Mouse (Mus musculus) mature B cell (primary cell): ENCODE results near the gene Hid1.

Source experiments
- in situ Hi-C: fragments of 300-500 bp; cut with MboI; formaldehyde crosslinking; loops from 2 replicates; pipeline ENCODE4 v1.14.3; 2019

Gene Hid1

GRCm38 (mm10) chr11:115374695-115375425 lies 7.3 kb upstream of the Hid1 start:
- in situ Hi-C loops = no loop called here

GRCm38 (mm10) chr11:115373805-115374694 lies 6.5 kb upstream of the Hid1 start:
- in situ Hi-C loops = no loop called here

- in situ Hi-C loops = no loop called here
These were observed 5.2 kb upstream of the Hid1 start for GRCm38 (mm10) chr11:115372737-115373136.

GRCm38 (mm10) chr11:115372015-115372414 lies 4.5 kb upstream of the Hid1 start:
- in situ Hi-C loops = no loop called here

- in situ Hi-C loops = no loop called here
These were observed 3.8 kb upstream of the Hid1 start for GRCm38 (mm10) chr11:115371354-115371753.

GRCm38 (mm10) chr11:115370368-115370767 lies 2.8 kb upstream of the Hid1 start:
- in situ Hi-C loops = no loop called here

GRCm38 (mm10) chr11:115366706-115367394 lies 706 bp downstream of the Hid1 start:
- in situ Hi-C loops = no loop called here

GRCm38 (mm10) chr11:115366039-115366705 lies 1.4 kb downstream of the Hid1 start:
- in situ Hi-C loops = no loop called here

- in situ Hi-C loops = no loop called here
These were observed 3.4 kb downstream of the Hid1 start for GRCm38 (mm10) chr11:115364136-115364535.

GRCm38 (mm10) chr11:115359726-115360125 lies 7.8 kb downstream of the Hid1 start:
- in situ Hi-C loops = no loop called here

GRCm38 (mm10) chr11:115359293-115359692 lies 8.3 kb downstream of the Hid1 start:
- in situ Hi-C loops = no loop called here

- in situ Hi-C loops = no loop called here
These were observed 9.1 kb downstream of the Hid1 start for GRCm38 (mm10) chr11:115358468-115358867.

GRCm38 (mm10) chr11:115354183-115354582 lies 13.4 kb downstream of the Hid1 start:
- in situ Hi-C loops = no loop called here

- in situ Hi-C loops = no loop called here
These were observed 14.2 kb downstream of the Hid1 start for GRCm38 (mm10) chr11:115353375-115353774.

GRCm38 (mm10) chr11:115349976-115350375 lies 17.6 kb downstream of the Hid1 start:
- in situ Hi-C loops = no loop called here

GRCm38 (mm10) chr11:115348681-115349248 lies 18.8 kb downstream of the Hid1 start:
- in situ Hi-C loops = no loop called here

- in situ Hi-C loops = no loop called here
These were observed 22.0 kb downstream of the Hid1 start for GRCm38 (mm10) chr11:115345515-115345914.

GRCm38 (mm10) chr11:115344967-115345366 lies 22.6 kb downstream of the Hid1 start:
- in situ Hi-C loops = no loop called here

GRCm38 (mm10) chr11:115341866-115342265 lies 25.7 kb downstream of the Hid1 start:
- in situ Hi-C loops = no loop called here

GRCm38 (mm10) chr11:115341246-115341645 lies 26.3 kb downstream of the Hid1 start:
- in situ Hi-C loops = no loop called here

- in situ Hi-C loops = no loop called here
These were observed 29.7 kb downstream of the Hid1 start for GRCm38 (mm10) chr11:115337826-115338225.
